Mouse (Mus musculus): ENCODE results near the gene Farp1. TPM values are rescaled to one million over a fixed set of nuclear protein-coding genes. Genes with fewer than 3 reads are reported as not detected.
A peak's percentile ranks its signal among the peaks of the same experiment; 100 is the strongest.

Farp1 gene
- polyA plus RNA-seq, 1 experiment from 2014 or later, result 24.8 TPM

DNA sequence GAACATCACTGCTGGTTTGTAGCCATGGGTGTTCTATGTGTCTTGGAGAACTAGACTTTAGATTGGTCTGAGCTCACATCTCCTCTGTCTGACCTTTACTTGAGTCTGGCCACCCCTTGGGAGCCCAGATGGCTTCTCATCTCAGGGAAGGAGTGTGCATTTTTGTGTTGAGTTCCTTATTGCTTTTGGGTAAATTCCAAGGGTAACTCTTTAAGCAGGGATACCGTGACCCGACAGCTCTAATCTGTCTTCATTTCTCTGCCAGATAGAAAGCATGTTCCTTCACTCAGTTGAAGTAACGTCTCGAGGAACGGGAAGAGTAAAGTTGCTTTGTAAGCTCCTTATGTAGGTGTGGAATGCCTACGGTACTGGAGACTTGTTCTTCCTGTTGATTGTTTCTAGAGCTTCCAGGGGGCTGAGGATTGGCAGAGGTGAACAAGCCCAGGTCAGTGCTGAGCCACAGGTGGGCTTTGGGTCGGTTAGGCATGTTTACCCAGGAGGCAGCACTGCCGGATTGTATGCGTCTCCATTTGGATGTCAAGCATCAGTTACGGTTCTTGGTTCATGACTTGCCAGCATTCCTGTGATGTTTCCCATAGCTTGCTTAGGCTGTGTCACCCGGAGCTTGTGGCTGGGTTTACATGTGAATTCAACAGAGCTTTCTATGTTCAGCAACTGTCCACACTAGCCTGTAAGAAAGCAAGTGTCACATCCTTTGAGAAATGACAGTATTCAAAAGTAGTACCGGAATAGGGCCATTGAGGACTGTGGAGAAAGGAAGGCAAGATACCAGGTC, 62.8 kb downstream of the Farp1 start:
- Histone ChIP-seq H3K27ac (no peak overlapping the region), H3K4me3 (no peak overlapping the region), H3K27me3 (no peaks in the 10 kb centered on the region), H3K4me1 (replicated peaks) (peaks cover 25% of the 10 kb centered on the region), H3K9me3 (no peaks in the 10 kb centered on the region), H3K36me3 (peaks cover 4% of the 10 kb centered on the region), H3K9ac (no peak overlapping the region), H3K4me2 (no peak overlapping the region)
- WGBS, result 85% methylated on average over 12 of the region's 12 CpGs
- no peak for ATAC-seq (ENCODE audit: low FRiP score)

GRCm38 (mm10) chr14:121099120-121099519, 64.1 kb downstream of the Farp1 start:
- Histone ChIP-seq H3K9ac (no peak overlapping the region), H3K9me3 (no peaks in the 10 kb centered on the region), H3K4me3 (no peak overlapping the region), H3K36me3 (peaks cover 10% of the 10 kb centered on the region), H3K4me1 (replicated peaks) (peaks cover 31% of the 10 kb centered on the region), H3K4me2 (no peak overlapping the region), H3K27ac (no peak overlapping the region), H3K27me3 (no peaks in the 10 kb centered on the region)
- no peak for ATAC-seq (ENCODE audit: low FRiP score)
- 88% methylated on average over 8 of the region's 8 CpGs for WGBS

DNA sequence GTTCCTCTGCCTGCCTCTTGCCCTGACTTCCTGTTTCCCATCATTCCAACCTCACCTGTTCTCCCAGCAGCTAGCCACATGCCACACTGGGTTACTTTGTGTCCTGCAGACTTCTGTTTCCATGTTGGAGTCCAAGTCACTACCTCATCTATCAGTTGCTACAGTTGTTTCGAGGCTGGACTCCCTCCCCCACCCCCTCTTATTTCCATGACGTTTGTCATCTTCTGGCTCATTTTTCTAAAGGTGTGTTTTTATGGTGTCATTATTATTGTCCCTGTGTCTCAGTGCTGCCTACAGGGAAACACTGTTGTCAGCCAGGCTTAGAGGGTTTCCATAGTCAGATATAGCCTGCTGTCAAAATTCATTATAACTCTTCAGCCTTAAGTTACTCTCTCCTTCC, 64.9 kb downstream of the Farp1 start:
- H3K27me3 ChIP-seq, result no peaks in the 10 kb centered on the region
- peaks cover 32% of the 10 kb centered on the region for H3K4me1 ChIP-seq (replicated peaks)
- H3K27ac ChIP-seq, result no peak overlapping the region
- peaks cover 10% of the 10 kb centered on the region for H3K36me3 ChIP-seq
- 78% methylated on average over 2 of the region's 2 CpGs for WGBS
- H3K9me3 ChIP-seq, result no peaks in the 10 kb centered on the region
- no peak overlapping the region for H3K9ac ChIP-seq
- no peak overlapping the region for H3K4me3 ChIP-seq
- no peak overlapping the region for H3K4me2 ChIP-seq
- ATAC-seq (ENCODE audit: low FRiP score), result no peak

DNA sequence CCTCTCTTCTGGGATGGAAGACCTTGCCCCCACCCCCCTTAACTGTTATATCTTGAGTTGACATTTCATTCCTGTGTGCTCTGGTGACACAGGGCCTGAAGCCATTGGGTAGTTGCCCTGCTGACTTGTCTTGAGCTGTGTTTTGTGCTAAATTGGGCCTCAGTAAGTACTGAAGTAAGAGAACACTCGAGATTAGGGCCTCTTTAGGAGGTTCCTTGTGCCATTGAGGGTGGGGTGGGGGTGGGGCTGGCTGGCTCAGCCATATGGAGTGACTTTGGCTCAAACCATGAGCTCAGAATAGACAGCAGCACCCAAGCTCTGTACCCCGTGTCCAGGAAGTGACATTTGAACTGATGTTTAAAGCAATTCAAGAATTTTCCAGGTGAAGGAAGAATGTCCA, 65.8 kb downstream of the Farp1 start:
- H3K4me3 ChIP-seq, result no peak overlapping the region
- H3K27ac ChIP-seq, result no peak overlapping the region
- H3K9ac ChIP-seq, result no peak overlapping the region
- H3K4me2 ChIP-seq, result no peak overlapping the region
- H3K27me3 ChIP-seq, result no peaks in the 10 kb centered on the region
- H3K4me1 ChIP-seq (replicated peaks), result peaks cover 36% of the 10 kb centered on the region
- H3K36me3 ChIP-seq, result peaks cover 10% of the 10 kb centered on the region
- H3K9me3 ChIP-seq, result no peaks in the 10 kb centered on the region
- ATAC-seq (ENCODE audit: low FRiP score), result no peak
- WGBS, result 58% methylated on average over 2 of the region's 2 CpGs

DNA sequence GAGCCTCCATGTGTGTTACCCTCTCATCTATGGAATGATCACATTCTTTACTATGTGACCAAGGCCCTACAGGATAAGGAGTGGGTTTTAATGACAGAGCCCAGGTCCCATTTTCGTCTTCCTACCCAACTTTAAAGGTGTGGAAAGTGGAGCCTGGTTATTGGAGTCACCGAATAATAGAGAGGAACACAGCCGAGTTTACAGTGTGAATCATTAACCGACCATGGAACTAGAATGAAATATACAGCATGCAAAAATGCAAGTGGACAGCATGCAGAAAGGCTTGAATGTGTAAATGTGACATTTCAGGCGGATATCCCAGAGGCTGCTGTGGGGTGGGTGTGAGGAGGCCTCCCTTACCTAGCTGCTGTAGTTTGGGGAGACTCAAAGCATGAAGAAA, 66.5 kb downstream of the Farp1 start:
- Histone ChIP-seq H3K9ac (no peak overlapping the region), H3K4me2 (no peak overlapping the region), H3K4me3 (no peak overlapping the region), H3K27me3 (no peaks in the 10 kb centered on the region), H3K27ac (no peak overlapping the region), H3K9me3 (no peaks in the 10 kb centered on the region), H3K36me3 (peaks cover 10% of the 10 kb centered on the region), H3K4me1 (replicated peaks) (peaks cover 43% of the 10 kb centered on the region)
- no peak for ATAC-seq (ENCODE audit: low FRiP score)
- 92% methylated on average over 5 of the region's 5 CpGs for WGBS

DNA sequence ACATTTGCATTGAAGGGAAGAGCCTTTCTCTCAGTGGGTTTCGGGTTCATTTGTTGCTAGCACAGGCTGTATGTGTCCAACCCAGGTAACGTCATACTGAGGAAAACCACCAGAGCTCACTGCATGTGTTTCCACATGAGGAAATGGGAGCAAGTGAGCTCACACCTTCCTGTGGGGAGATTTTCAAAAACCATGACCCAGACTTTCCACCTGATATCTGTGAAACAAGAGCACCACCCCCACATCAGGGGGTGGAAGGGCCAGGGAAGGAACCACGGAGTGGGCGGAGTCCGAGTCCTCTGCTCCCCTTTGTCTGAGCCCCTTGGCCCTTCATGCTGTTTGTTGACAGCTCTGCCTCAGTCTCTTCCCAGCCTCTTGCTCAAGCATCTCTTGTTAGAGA, 67.6 kb downstream of the Farp1 start:
- no peaks in the 10 kb centered on the region for H3K27me3 ChIP-seq
- peaks cover 45% of the 10 kb centered on the region for H3K4me1 ChIP-seq (replicated peaks)
- H3K36me3 ChIP-seq, result peaks cover 10% of the 10 kb centered on the region
- no peak for ATAC-seq (ENCODE audit: low FRiP score)
- H3K4me2 ChIP-seq, result no peak overlapping the region
- no peaks in the 10 kb centered on the region for H3K9me3 ChIP-seq
- no peak overlapping the region for H3K4me3 ChIP-seq
- 84% methylated on average over 5 of the region's 5 CpGs for WGBS
- 0 out of 2 replicates have a peak overlapping the region, but pooled peaks have one; percentile 35 for H3K27ac ChIP-seq
- H3K9ac ChIP-seq, result no peak overlapping the region

- Histone ChIP-seq H3K4me1 (replicated peaks) (peaks cover 49% of the 10 kb centered on the region), H3K27ac (peak overlapping the region; percentile 35; the same call in 1 of the 2 replicates), H3K4me3 (no peak overlapping the region), H3K9me3 (no peaks in the 10 kb centered on the region), H3K36me3 (peaks cover 10% of the 10 kb centered on the region), H3K27me3 (no peaks in the 10 kb centered on the region), H3K9ac (no peak overlapping the region), H3K4me2 (no peak overlapping the region)
- ATAC-seq (ENCODE audit: low FRiP score), result no peak
- 64% methylated on average over 9 of the region's 9 CpGs for WGBS
Measured at GRCm38 (mm10) chr14:121103459-121103858, 68.5 kb downstream of the Farp1 start.

GRCm38 (mm10) chr14:121104760-121105329, 69.8 kb downstream of the Farp1 start:
- H3K36me3 ChIP-seq, result peaks cover 10% of the 10 kb centered on the region
- H3K27ac ChIP-seq, result no peak overlapping the region
- no peak overlapping the region for H3K9ac ChIP-seq
- no peaks in the 10 kb centered on the region for H3K27me3 ChIP-seq
- H3K4me2 ChIP-seq, result no peak overlapping the region
- ATAC-seq (ENCODE audit: low FRiP score), result no peak
- peaks cover 57% of the 10 kb centered on the region for H3K4me1 ChIP-seq (replicated peaks)
- H3K9me3 ChIP-seq, result no peaks in the 10 kb centered on the region
- 76% methylated on average over 7 of the region's 7 CpGs for WGBS
- H3K4me3 ChIP-seq, result no peak overlapping the region

- Histone ChIP-seq H3K4me2 (no peak overlapping the region), H3K27ac (no peak overlapping the region), H3K4me1 (replicated peaks) (peaks cover 50% of the 10 kb centered on the region), H3K4me3 (no peak overlapping the region), H3K9ac (no peak overlapping the region), H3K36me3 (peaks cover 10% of the 10 kb centered on the region), H3K27me3 (no peaks in the 10 kb centered on the region), H3K9me3 (no peaks in the 10 kb centered on the region)
- WGBS, result 67% methylated on average over 4 of the region's 4 CpGs
- ATAC-seq (ENCODE audit: low FRiP score), result peak; percentile 21; the same call in 1 of the 2 replicates
Measured at GRCm38 (mm10) chr14:121106906-121107305, 71.9 kb downstream of the Farp1 start.

GRCm38 (mm10) chr14:121107707-121108285, 72.8 kb downstream of the Farp1 start:
- Histone ChIP-seq H3K9me3 (no peaks in the 10 kb centered on the region), H3K27ac (0 out of 2 replicates have a peak overlapping the region, but pooled peaks have one; percentile 44), H3K9ac (no peak overlapping the region), H3K27me3 (no peaks in the 10 kb centered on the region), H3K36me3 (peaks cover 10% of the 10 kb centered on the region), H3K4me2 (no peak overlapping the region), H3K4me3 (no peak overlapping the region), H3K4me1 (replicated peaks) (peaks cover 48% of the 10 kb centered on the region)
- WGBS, result 85% methylated on average over 10 of the region's 10 CpGs
- no peak for ATAC-seq (ENCODE audit: low FRiP score)

DNA sequence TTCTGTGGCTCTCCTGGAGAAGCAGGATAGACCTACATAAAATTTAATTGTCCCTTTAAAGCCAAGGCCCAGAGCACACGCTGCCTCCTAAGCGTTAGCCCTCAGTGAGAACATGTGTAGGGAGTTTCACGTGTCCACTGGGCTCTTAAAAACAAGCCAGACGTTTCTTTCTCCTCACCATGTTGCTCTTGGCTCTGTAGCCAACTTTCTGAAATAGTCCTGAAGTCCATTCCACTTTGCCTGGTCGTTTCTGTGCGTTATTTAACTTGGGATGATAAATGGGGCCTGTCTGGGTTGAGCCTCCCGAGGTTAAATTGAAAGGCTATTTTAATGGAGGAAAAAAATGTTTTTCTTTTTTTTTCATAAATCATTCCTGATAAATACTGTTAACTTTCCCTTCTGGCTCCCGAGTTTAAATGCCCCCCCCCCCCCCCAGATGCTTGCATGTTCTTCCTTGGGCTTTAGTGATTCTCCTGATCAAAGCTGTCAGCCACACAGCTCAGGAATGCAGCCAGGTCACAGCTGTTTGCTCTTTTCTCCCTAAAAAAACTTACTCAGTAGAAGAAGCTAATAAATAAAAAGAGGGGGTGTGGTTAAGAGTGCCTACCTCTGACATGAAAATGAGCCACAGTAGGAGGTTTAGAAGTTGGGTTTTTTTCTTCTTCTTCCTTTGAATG, 73.6 kb downstream of the Farp1 start:
- WGBS, result 14% methylated on average over 8 of the region's 8 CpGs
- H3K4me2 ChIP-seq, result no peak overlapping the region

GRCm38 (mm10) chr14:121109116-121109504, 74.1 kb downstream of the Farp1 start:
- Histone ChIP-seq H3K4me2 (no peak overlapping the region), H3K27me3 (no peaks in the 10 kb centered on the region), H3K27ac (peak overlapping the region; percentile 49), H3K36me3 (peaks cover 4% of the 10 kb centered on the region; the same call in 1 of the 2 replicates), H3K4me3 (no peak overlapping the region), H3K9ac (no peak overlapping the region), H3K4me1 (replicated peaks) (peaks cover 40% of the 10 kb centered on the region), H3K9me3 (no peaks in the 10 kb centered on the region)
- ATAC-seq (ENCODE audit: low FRiP score), result no peak
- 14% methylated on average over 9 of the region's 9 CpGs for WGBS

More for the DNA sequence above, 73.6 kb downstream of the Farp1 start:
- no peak overlapping the region for H3K9ac ChIP-seq
- H3K36me3 ChIP-seq, result peaks cover 6% of the 10 kb centered on the region; the same call in 1 of the 2 replicates
- H3K4me1 ChIP-seq (replicated peaks), result peaks cover 42% of the 10 kb centered on the region
- no peaks in the 10 kb centered on the region for H3K9me3 ChIP-seq
- H3K27ac ChIP-seq, result 0 out of 2 replicates have a peak overlapping the region, but pooled peaks have one; percentile 3
- no peak for ATAC-seq (ENCODE audit: low FRiP score)
- H3K27me3 ChIP-seq, result no peaks in the 10 kb centered on the region
- no peak overlapping the region for H3K4me3 ChIP-seq

All from hindbrain, embryonic 13.5 days (tissue).